Mouse (Mus musculus) liver, postnatal 0 days (tissue): Measurements from ENCODE around the gene Parp12.

Experiments
- CTCF ChIP-seq: sonication (generic); IDR thresholded peaks from 2 replicates; pipeline ENCODE4 v1.5.1; 2016; ENCODE audit warnings: antibody characterized with exemption, low read depth
- EP300 ChIP-seq: IDR thresholded peaks from 2 replicates; pipeline ENCODE4 v1.6.1; 2016; ENCODE audit warnings: antibody characterized with exemption, low read depth, mild to moderate bottlenecking

GRCm38 (mm10) chr6:39112701-39113100 is 5.4 kb downstream of the Parp12 start:
- no peak for TF ChIP-seq CTCF
- TF ChIP-seq EP300, result no peak
